Mouse (Mus musculus) monocyte, adult 5-6 weeks (primary cell): ENCODE measurements around the gene Dclk3. TPM values are rescaled to one million over a fixed set of nuclear protein-coding genes. Genes with fewer than 3 reads are reported as not detected.

ENCODE experiments used
- ATAC-seq: fragments of 153-309, 156-312 bp; replicated peaks from 2 replicates; pipeline ENCODE4 v1.8.0; 2017; ENCODE audit warnings: mild to moderate bottlenecking; ENCODE audit not compliant: low TSS enrichment, insufficient number of reproducible peaks, severe bottlenecking, poor library complexity, low FRiP score
- total RNA-seq: library from RNA; stranded (forward); fragments of 200-1000, 200-491, 200-594 nt; gene quantifications from 3 replicates; pipeline ENCODE4 v1.2.3, GENCODE M21; 2017

Dclk3 gene
- total RNA-seq, 1 experiment from 2014 or later = not detected

GRCm38 (mm10) chr9:111475281-111475680, 36.4 kb downstream of the Dclk3 start:
- ATAC-seq = no peak

- ATAC-seq = no peak
Observed at GRCm38 (mm10) chr9:111475973-111476372, 37.1 kb downstream of the Dclk3 start.

GRCm38 (mm10) chr9:111476479-111477016, 37.7 kb downstream of the Dclk3 start:
- no peak for ATAC-seq

GRCm38 (mm10) chr9:111478853-111479490, 40.1 kb downstream of the Dclk3 start:
- no peak for ATAC-seq

GRCm38 (mm10) chr9:111481011-111481410, 42.1 kb downstream of the Dclk3 start:
- no peak for ATAC-seq

- ATAC-seq = no peak
Observed at GRCm38 (mm10) chr9:111486645-111487477, 48.0 kb downstream of the Dclk3 start.

GRCm38 (mm10) chr9:111490583-111490982, 51.7 kb downstream of the Dclk3 start:
- no peak for ATAC-seq

GRCm38 (mm10) chr9:111491280-111491679, 52.4 kb downstream of the Dclk3 start:
- no peak for ATAC-seq

- no peak for ATAC-seq
Observed at GRCm38 (mm10) chr9:111493490-111493889, 54.6 kb downstream of the Dclk3 start.

GRCm38 (mm10) chr9:111495561-111495960, 56.7 kb downstream of the Dclk3 start:
- ATAC-seq = peak; percentile 50; the same call in 1 of the 2 replicates

GRCm38 (mm10) chr9:111497074-111497811, 58.4 kb downstream of the Dclk3 start:
- peak; percentile 62; the same call in 1 of the 2 replicates for ATAC-seq

GRCm38 (mm10) chr9:111500211-111500610, 61.3 kb downstream of the Dclk3 start:
- no peak for ATAC-seq

GRCm38 (mm10) chr9:111506075-111506474, 67.2 kb downstream of the Dclk3 start:
- ATAC-seq = no peak

- no peak for ATAC-seq
Observed at GRCm38 (mm10) chr9:111514586-111515473, 75.9 kb downstream of the Dclk3 start.

- no peak for ATAC-seq
Observed at GRCm38 (mm10) chr9:111515536-111515935, 76.7 kb downstream of the Dclk3 start.

- ATAC-seq = no peak
Observed at GRCm38 (mm10) chr9:111522226-111522625, 83.3 kb downstream of the Dclk3 start.

GRCm38 (mm10) chr9:111523111-111523510, 84.2 kb downstream of the Dclk3 start:
- no peak for ATAC-seq

- no peak for ATAC-seq
Observed at GRCm38 (mm10) chr9:111523871-111524270, 85.0 kb downstream of the Dclk3 start.
